Mouse (Mus musculus): ENCODE data around the gene Tgif1. TPM values are rescaled to one million over a fixed set of nuclear protein-coding genes. Genes with fewer than 3 reads are reported as not detected.
A peak's percentile ranks its signal among the peaks of the same experiment; 100 is the strongest.

Tgif1 gene
- polyA plus RNA-seq (2014; fragmentation: Nextera tagmentation; extraction: Ambion mirVana), result 60.3 and 63.1 TPM in 2 replicates

GRCm38 (mm10) chr17:70853436-70853905 is at the start of gene Tgif1:
Gene Tgif1, minus strand, starts transcription at chr17:70853546.
- ATAC-seq (ENCODE audit: insufficient read depth), result peak; percentile 10; the same call in 1 of the 2 replicates
- Histone ChIP-seq H3K36me3 (ENCODE audit: insufficient read depth) (no peaks in the 10 kb centered on the region), H3K4me3 (ENCODE audit: low read depth, low read length) (peak within 1 kb of the TSS; percentile 80), H3K9ac (peak within 1 kb of the TSS; percentile 95), H3K9me3 (ENCODE audit: low read depth, low read length) (no peaks in the 10 kb centered on the region), H3K4me2 (peak within 1 kb of the TSS; percentile 95), H3K4me1 (ENCODE audit: insufficient read depth) (peaks cover 9% of the 10 kb centered on the region; the same call in 1 of the 2 replicates), H3K27ac (ENCODE audit: low read depth) (peak within 1 kb of the TSS; percentile 95), H3K27me3 (ENCODE audit: insufficient read depth, low read length) (no peaks in the 10 kb centered on the region)
- peak; percentile 83 for DNase-seq
- TF ChIP-seq CTCF (IDR thresholded peaks at IDR 0.05; ENCODE audit: low read depth), result no peak
- under 1% methylated on average over 29 of the region's 29 CpGs for WGBS

DNA sequence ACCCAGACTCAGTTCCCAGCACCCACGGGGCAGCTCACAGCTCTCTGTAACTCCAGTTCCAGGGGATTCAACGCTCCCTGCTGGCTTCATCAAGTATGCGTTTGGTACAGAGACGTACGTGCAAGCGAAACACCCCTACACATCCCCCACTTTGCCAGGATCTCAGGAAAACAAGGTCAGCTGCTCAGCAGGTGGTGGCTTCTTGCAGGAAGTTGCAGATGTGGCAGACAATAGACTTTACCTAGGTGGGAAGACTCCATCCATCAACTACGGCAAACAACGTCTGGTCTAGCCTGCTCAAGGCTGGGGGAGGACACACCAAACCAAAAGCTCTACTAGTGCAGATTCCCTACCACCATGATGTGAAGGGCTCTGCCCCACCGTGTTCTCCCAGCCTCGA is 47.3 kb upstream of the Tgif1 start:
- DNase-seq (no peak), ATAC-seq (ENCODE audit: insufficient read depth) (no peak)
- Histone ChIP-seq H3K4me2 (no peak overlapping the region), H3K27me3 (ENCODE audit: insufficient read depth, low read length) (no peaks in the 10 kb centered on the region), H3K9me3 (ENCODE audit: low read depth, low read length) (no peaks in the 10 kb centered on the region), H3K36me3 (ENCODE audit: insufficient read depth) (no peaks in the 10 kb centered on the region), H3K9ac (no peak overlapping the region), H3K4me1 (ENCODE audit: insufficient read depth) (no peaks in the 10 kb centered on the region), H3K27ac (ENCODE audit: low read depth) (no peak overlapping the region), H3K4me3 (ENCODE audit: low read depth, low read length) (no peak overlapping the region)
- TF ChIP-seq CTCF (IDR thresholded peaks at IDR 0.05; ENCODE audit: low read depth), result no peak
- WGBS, result 75% methylated on average over 10 of the region's 10 CpGs

- Histone ChIP-seq H3K27ac (ENCODE audit: low read depth) (no peak overlapping the region), H3K4me2 (no peak overlapping the region), H3K4me1 (ENCODE audit: insufficient read depth) (no peaks in the 10 kb centered on the region), H3K9ac (no peak overlapping the region), H3K9me3 (ENCODE audit: low read depth, low read length) (no peaks in the 10 kb centered on the region), H3K4me3 (ENCODE audit: low read depth, low read length) (no peak overlapping the region), H3K27me3 (ENCODE audit: insufficient read depth, low read length) (no peaks in the 10 kb centered on the region), H3K36me3 (ENCODE audit: insufficient read depth) (no peaks in the 10 kb centered on the region)
- no peak for DNase-seq
- no peak for TF ChIP-seq CTCF (IDR thresholded peaks at IDR 0.05; ENCODE audit: low read depth)
- no peak for ATAC-seq (ENCODE audit: insufficient read depth)
- WGBS, result 86% methylated on average over 6 of the region's 6 CpGs
These were observed 46.3 kb upstream of the Tgif1 start for GRCm38 (mm10) chr17:70899642-70900041.

GRCm38 (mm10) chr17:70894867-70895266 is 41.5 kb upstream of the Tgif1 start:
- no peak overlapping the region for H3K4me2 ChIP-seq
- H3K9me3 ChIP-seq (ENCODE audit: low read depth, low read length), result no peaks in the 10 kb centered on the region
- H3K9ac ChIP-seq, result no peak overlapping the region
- ATAC-seq (ENCODE audit: insufficient read depth) (no peak), DNase-seq (no peak)
- no peak for TF ChIP-seq CTCF (IDR thresholded peaks at IDR 0.05; ENCODE audit: low read depth)
- no peaks in the 10 kb centered on the region for H3K36me3 ChIP-seq (ENCODE audit: insufficient read depth)
- no peak overlapping the region for H3K27ac ChIP-seq (ENCODE audit: low read depth)
- no peaks in the 10 kb centered on the region for H3K4me1 ChIP-seq (ENCODE audit: insufficient read depth)
- no peak overlapping the region for H3K4me3 ChIP-seq (ENCODE audit: low read depth, low read length)
- no peaks in the 10 kb centered on the region for H3K27me3 ChIP-seq (ENCODE audit: insufficient read depth, low read length)
- WGBS, result 88% methylated on average over 9 of the region's 9 CpGs

DNA sequence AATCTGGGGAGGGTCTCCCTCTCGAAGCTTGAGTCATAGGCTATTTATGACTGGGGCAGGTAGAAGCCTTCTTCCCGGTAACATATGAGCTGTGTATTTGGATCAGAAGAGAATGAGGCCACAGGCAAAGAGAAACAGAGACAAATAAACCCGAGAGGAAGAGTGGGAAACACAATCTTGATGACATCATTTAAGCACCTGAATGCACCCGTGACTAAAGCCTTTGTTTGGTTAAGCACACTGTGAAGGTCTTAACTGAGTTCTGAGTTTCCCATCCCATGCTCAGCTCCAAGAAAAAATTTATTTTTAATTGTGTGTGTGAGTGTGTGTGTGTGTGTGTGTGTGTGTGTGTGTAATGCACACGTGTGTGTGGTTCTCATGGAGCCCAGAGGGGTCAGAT is 39.8 kb upstream of the Tgif1 start:
- Histone ChIP-seq H3K27me3 (ENCODE audit: insufficient read depth, low read length) (no peaks in the 10 kb centered on the region), H3K4me3 (ENCODE audit: low read depth, low read length) (no peak overlapping the region), H3K9me3 (ENCODE audit: low read depth, low read length) (no peaks in the 10 kb centered on the region), H3K27ac (ENCODE audit: low read depth) (no peak overlapping the region), H3K4me1 (ENCODE audit: insufficient read depth) (no peaks in the 10 kb centered on the region), H3K4me2 (no peak overlapping the region), H3K36me3 (ENCODE audit: insufficient read depth) (no peaks in the 10 kb centered on the region), H3K9ac (no peak overlapping the region)
- ATAC-seq (ENCODE audit: insufficient read depth), result no peak
- DNase-seq, result no peak
- WGBS, result 60% methylated on average over 5 of the region's 5 CpGs
- no peak for TF ChIP-seq CTCF (IDR thresholded peaks at IDR 0.05; ENCODE audit: low read depth)

DNA sequence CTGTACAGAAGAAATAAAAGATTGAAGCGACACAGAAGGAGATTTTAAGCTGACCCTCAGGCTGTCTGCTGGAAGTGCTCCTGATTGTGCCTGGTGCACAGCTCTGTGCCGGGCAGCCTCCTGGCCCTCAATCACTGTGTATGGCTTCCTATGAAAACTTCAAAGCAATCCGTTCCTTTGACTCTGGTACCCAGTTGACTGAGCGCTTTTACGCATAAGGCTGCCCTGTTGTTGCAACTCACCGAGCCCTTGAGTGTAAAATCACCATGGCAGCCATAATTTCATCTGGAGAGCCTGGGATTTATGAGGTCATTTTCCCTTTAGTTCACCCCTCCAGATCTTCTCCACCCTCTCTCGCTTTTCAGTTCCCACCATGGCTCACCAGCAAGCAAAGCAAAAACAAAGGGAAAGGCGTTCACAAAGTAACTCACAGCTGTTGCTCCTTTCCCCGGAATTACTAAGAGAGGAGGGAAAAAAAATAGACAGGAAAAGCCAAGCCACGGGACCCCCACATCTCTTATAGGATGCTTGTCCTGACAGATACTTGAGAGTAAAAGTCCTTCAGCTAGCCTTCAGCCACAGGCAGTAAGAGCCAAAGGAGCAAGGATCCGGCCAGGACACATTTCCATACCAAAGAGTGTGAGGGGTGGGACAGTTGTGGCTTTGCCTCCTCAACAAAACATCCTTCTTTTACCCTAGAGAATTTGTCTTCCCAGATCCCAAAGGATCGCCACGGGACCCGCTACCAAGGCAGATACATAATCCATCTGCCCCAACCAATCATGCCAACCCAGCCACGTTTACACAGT is 39.1 kb upstream of the Tgif1 start:
- no peaks in the 10 kb centered on the region for H3K27me3 ChIP-seq (ENCODE audit: insufficient read depth, low read length)
- H3K9me3 ChIP-seq (ENCODE audit: low read depth, low read length), result no peaks in the 10 kb centered on the region
- DNase-seq (peak; percentile 22), ATAC-seq (ENCODE audit: insufficient read depth) (no peak)
- no peak for TF ChIP-seq CTCF (IDR thresholded peaks at IDR 0.05; ENCODE audit: low read depth)
- no peaks in the 10 kb centered on the region for H3K4me1 ChIP-seq (ENCODE audit: insufficient read depth)
- H3K27ac ChIP-seq (ENCODE audit: low read depth), result no peak overlapping the region
- H3K9ac ChIP-seq, result no peak overlapping the region
- 35% methylated on average over 15 of the region's 15 CpGs for WGBS
- no peak overlapping the region for H3K4me2 ChIP-seq
- no peaks in the 10 kb centered on the region for H3K36me3 ChIP-seq (ENCODE audit: insufficient read depth)
- no peak overlapping the region for H3K4me3 ChIP-seq (ENCODE audit: low read depth, low read length)

DNA sequence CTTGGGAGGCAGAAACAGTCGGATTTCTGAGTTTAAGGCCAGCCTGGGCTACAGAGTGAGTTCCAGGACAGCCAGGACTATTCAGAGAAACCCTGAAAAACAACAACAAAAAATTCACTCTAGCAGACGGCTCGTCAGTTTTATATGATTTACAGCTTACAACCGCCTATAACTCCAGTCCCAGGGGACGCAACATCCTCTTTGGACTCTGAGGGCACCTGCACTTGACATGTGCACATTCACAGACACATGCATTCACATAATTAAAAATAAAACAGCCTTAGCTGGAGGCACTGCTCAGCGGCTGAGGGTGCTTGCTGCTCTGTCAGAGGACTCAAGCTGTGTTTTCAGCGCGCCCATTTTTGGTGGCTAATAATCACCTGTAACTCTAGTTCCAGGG is 37.2 kb upstream of the Tgif1 start:
- Histone ChIP-seq H3K4me1 (ENCODE audit: insufficient read depth) (no peaks in the 10 kb centered on the region), H3K9ac (no peak overlapping the region), H3K4me2 (no peak overlapping the region), H3K27me3 (ENCODE audit: insufficient read depth, low read length) (no peaks in the 10 kb centered on the region), H3K27ac (ENCODE audit: low read depth) (no peak overlapping the region), H3K36me3 (ENCODE audit: insufficient read depth) (no peaks in the 10 kb centered on the region), H3K9me3 (ENCODE audit: low read depth, low read length) (no peaks in the 10 kb centered on the region), H3K4me3 (ENCODE audit: low read depth, low read length) (no peak overlapping the region)
- no peak for ATAC-seq (ENCODE audit: insufficient read depth)
- no peak for DNase-seq
- TF ChIP-seq CTCF (IDR thresholded peaks at IDR 0.05; ENCODE audit: low read depth), result no peak
- WGBS, result 84% methylated on average over 8 of the region's 8 CpGs
